Mouse (Mus musculus): ENCODE data around the gene Dynlt1b. TPM values are rescaled to one million over a fixed set of nuclear protein-coding genes. Genes with fewer than 3 reads are reported as not detected.
"Not testable (repeated sequence)": the region's sequence is repeated elsewhere in the genome, so short reads cannot be mapped to it uniquely, and the experiment has no call there.

Gene Dynlt1b
- polyA plus RNA-seq, 1 experiment = 226 TPM

DNA sequence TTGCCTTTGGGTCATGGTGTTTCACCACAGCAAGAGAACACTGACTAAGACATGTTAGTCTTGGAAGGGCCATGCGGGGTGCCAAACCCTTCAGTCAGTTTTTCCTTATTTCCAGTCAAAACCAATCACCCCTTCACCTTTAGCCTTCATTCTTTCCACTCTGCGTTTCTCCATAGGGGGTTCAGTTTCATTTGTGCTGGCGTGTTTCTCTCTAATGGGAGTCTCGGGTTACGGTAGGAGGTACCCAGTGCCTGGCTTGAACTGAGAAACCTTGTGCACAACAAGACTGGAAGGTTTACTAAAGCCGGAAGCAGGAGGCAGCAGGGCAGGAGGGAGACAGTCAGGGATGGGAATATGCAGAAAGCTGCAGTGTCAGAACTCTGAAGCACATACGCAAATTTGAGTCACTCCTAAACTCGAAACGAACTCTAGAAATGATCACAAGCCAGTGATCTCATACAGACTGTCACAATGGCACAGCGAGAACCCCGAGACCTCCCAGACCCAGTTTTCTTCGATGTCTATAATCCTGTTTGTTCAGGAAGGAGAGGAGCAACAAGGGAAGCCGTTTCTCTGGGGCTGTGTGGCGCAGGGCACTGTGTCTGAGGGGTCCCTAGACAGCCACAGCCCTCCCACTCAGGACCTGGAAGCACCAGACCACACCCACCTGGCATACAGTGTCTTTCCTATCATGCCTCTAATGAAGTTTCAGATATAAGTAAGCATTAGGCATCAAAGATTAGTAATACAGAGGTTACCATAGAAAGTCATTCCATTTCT is 8.2 kb upstream of the Dynlt1b start:
- not testable (repeated sequence) for H3K4me1 ChIP-seq (ENCODE audit: control insufficient read depth, insufficient read depth, low read length); H3K27ac ChIP-seq (ENCODE audit: insufficient read depth, low read length); H3K27me3 ChIP-seq (ENCODE audit: control insufficient read depth, insufficient read depth, low read length, poor library complexity, severe bottlenecking); H3K9me3 ChIP-seq (replicated peaks; ENCODE audit: control insufficient read depth, insufficient read depth, low read length, poor library complexity, severe bottlenecking); H3K4me3 ChIP-seq (ENCODE audit: low read depth, low read length); H3K36me3 ChIP-seq (ENCODE audit: control insufficient read depth, insufficient read depth, low read length, poor library complexity, severe bottlenecking); H3K9ac ChIP-seq (ENCODE audit: low read depth, poor library complexity, severe bottlenecking)

DNA sequence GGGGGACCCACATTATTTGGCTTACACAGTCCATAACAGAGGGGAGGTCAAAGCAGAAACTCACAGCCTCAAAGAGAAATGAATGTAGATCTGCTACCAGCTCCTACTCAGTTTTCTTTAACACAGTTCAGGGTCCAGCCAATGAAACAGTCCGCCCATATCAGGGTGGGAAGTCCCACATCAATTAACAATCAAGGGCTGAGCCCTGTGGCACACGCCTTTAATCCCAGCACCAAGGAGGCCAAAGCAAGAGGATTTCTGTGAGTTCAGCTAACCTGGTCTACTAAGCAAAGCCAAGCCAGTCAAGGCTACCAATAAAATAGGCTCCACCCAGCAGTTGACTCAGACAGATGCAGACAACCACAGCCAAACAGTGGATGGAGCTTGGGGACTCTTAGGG is 7.5 kb upstream of the Dynlt1b start:
- H3K9me3 ChIP-seq (replicated peaks; ENCODE audit: control insufficient read depth, insufficient read depth, low read length, poor library complexity, severe bottlenecking); H3K9ac ChIP-seq (ENCODE audit: low read depth, poor library complexity, severe bottlenecking); H3K36me3 ChIP-seq (ENCODE audit: control insufficient read depth, insufficient read depth, low read length, poor library complexity, severe bottlenecking); H3K4me3 ChIP-seq (ENCODE audit: low read depth, low read length); H3K27ac ChIP-seq (ENCODE audit: insufficient read depth, low read length); H3K4me1 ChIP-seq (ENCODE audit: control insufficient read depth, insufficient read depth, low read length); H3K27me3 ChIP-seq (ENCODE audit: control insufficient read depth, insufficient read depth, low read length, poor library complexity, severe bottlenecking): not testable (repeated sequence)

DNA sequence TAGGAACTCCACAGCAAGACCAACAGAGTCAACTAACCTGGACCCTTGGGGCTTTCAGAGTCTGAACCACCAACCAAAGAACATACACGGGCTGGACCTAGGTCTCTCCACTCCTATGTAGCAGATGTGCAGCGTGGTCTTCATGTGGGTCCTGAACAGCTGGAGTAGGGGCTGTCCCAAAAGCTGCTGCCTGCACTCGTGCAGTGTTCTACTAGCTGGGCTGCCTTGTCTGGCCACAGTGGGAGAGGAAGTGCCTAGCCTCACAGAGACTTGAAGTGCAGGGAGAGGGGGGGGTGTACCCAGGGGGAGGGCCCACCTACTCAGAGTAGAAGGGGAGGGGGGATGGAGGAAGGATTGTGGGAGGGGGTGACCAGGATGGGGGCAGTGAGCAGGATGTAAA is 7.1 kb upstream of the Dynlt1b start:
- H3K9me3 ChIP-seq (replicated peaks; ENCODE audit: control insufficient read depth, insufficient read depth, low read length, poor library complexity, severe bottlenecking); H3K9ac ChIP-seq (ENCODE audit: low read depth, poor library complexity, severe bottlenecking); H3K4me3 ChIP-seq (ENCODE audit: low read depth, low read length); H3K36me3 ChIP-seq (ENCODE audit: control insufficient read depth, insufficient read depth, low read length, poor library complexity, severe bottlenecking); H3K4me1 ChIP-seq (ENCODE audit: control insufficient read depth, insufficient read depth, low read length); H3K27ac ChIP-seq (ENCODE audit: insufficient read depth, low read length); H3K27me3 ChIP-seq (ENCODE audit: control insufficient read depth, insufficient read depth, low read length, poor library complexity, severe bottlenecking): not testable (repeated sequence)

DNA sequence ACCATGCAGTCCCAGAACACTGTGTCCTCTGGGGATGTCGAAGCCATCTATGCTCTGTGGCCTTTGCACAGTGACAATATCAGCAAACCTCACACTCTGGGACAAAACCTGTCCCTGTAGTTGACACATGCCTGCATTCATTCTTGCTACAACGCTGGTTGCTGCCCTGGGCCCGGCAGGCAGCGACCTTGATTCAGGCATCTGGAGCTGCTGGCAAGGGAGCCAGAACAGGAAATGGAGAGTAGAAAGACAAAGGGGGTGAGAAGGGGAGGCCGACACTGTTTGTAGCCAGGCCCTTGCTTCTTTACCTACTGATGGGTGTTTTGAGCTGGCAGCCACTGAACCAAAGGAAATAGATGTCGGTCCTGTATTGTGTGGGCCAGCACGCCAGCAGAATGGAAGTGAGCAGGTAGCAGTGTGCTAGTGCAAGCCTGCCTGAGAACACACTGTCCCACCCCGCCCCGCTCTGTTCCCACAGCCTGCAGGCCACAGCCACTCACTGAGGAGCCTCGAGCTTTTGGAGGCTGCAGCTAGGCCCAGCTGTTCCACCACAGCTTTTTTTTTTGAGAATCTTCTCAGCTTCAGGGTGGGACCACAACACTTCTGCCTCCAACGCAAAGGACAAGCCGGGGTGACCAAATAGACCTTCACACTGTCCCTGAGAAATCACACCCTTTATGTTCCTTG is 5.5 kb upstream of the Dynlt1b start:
- H3K9ac ChIP-seq (ENCODE audit: low read depth, poor library complexity, severe bottlenecking); H3K4me1 ChIP-seq (ENCODE audit: control insufficient read depth, insufficient read depth, low read length); H3K27me3 ChIP-seq (ENCODE audit: control insufficient read depth, insufficient read depth, low read length, poor library complexity, severe bottlenecking); H3K9me3 ChIP-seq (replicated peaks; ENCODE audit: control insufficient read depth, insufficient read depth, low read length, poor library complexity, severe bottlenecking); H3K4me3 ChIP-seq (ENCODE audit: low read depth, low read length); H3K36me3 ChIP-seq (ENCODE audit: control insufficient read depth, insufficient read depth, low read length, poor library complexity, severe bottlenecking); H3K27ac ChIP-seq (ENCODE audit: insufficient read depth, low read length): not testable (repeated sequence)

DNA sequence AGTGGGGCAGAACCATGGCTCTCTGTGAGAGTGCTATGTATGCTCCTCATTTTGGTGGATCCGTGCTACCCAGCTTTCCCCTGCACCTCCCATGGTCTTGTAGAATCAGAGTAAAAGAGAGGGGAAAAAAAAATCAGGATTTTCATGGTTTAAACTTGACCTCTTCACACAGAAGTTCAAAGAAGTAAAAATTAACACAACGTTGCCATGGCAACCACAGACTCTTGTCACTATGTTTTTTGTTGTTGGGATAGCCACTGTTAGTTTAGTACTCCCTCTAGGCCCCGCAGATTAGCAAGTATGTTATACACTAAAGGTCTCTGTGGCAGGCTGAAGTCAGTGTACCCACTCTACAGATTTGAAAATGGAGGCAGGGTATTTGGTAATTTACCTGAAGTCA is 4.6 kb upstream of the Dynlt1b start:
- H3K27me3 ChIP-seq (ENCODE audit: control insufficient read depth, insufficient read depth, low read length, poor library complexity, severe bottlenecking); H3K9ac ChIP-seq (ENCODE audit: low read depth, poor library complexity, severe bottlenecking); H3K9me3 ChIP-seq (replicated peaks; ENCODE audit: control insufficient read depth, insufficient read depth, low read length, poor library complexity, severe bottlenecking); H3K36me3 ChIP-seq (ENCODE audit: control insufficient read depth, insufficient read depth, low read length, poor library complexity, severe bottlenecking); H3K27ac ChIP-seq (ENCODE audit: insufficient read depth, low read length); H3K4me1 ChIP-seq (ENCODE audit: control insufficient read depth, insufficient read depth, low read length); H3K4me3 ChIP-seq (ENCODE audit: low read depth, low read length): not testable (repeated sequence)

DNA sequence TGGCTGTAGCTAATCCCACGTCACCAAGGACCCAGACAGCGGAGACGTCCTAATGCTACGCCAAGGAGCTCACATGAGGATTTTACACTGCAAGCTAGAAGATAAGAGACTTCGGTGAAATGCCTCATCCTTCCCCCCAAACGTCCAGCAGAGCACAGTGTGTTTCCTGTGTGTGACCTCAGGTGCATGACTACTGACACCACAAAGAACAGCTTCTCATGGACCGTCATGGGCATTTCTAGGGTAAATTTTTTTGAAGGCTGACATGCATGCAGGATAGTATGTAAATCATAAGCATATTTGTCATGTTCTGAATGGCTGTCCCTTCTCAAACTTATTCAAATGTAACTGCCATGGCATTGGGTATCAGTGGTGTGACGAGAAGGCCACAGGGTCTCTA is 3.0 kb upstream of the Dynlt1b start:
- H3K9me3 ChIP-seq (replicated peaks; ENCODE audit: control insufficient read depth, insufficient read depth, low read length, poor library complexity, severe bottlenecking); H3K27me3 ChIP-seq (ENCODE audit: control insufficient read depth, insufficient read depth, low read length, poor library complexity, severe bottlenecking); H3K4me1 ChIP-seq (ENCODE audit: control insufficient read depth, insufficient read depth, low read length); H3K36me3 ChIP-seq (ENCODE audit: control insufficient read depth, insufficient read depth, low read length, poor library complexity, severe bottlenecking); H3K9ac ChIP-seq (ENCODE audit: low read depth, poor library complexity, severe bottlenecking); H3K27ac ChIP-seq (ENCODE audit: insufficient read depth, low read length); H3K4me3 ChIP-seq (ENCODE audit: low read depth, low read length): not testable (repeated sequence)

DNA sequence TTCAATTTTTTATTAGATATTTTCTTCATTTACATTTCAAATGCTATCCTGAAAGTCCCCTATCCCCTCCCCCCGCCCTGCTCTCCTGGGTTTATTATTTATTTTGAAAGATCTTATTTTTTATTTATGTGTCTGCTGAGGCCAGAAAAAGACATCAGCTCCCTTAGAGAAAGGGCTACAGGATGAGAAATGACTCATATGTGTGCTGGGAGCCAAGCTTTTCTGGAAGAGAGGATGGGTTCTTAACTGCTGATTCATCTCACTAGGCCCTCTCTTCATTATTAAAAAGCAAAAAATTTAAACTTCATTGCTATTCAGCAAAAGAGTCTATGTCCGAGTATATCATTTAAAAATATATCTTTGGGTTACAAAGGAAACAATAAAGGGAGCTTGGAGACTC is 986 bp upstream of the Dynlt1b start:
- H3K4me1 ChIP-seq (ENCODE audit: control insufficient read depth, insufficient read depth, low read length); H3K27me3 ChIP-seq (ENCODE audit: control insufficient read depth, insufficient read depth, low read length, poor library complexity, severe bottlenecking); H3K9ac ChIP-seq (ENCODE audit: low read depth, poor library complexity, severe bottlenecking); H3K36me3 ChIP-seq (ENCODE audit: control insufficient read depth, insufficient read depth, low read length, poor library complexity, severe bottlenecking); H3K4me3 ChIP-seq (ENCODE audit: low read depth, low read length); H3K27ac ChIP-seq (ENCODE audit: insufficient read depth, low read length); H3K9me3 ChIP-seq (replicated peaks; ENCODE audit: control insufficient read depth, insufficient read depth, low read length, poor library complexity, severe bottlenecking): not testable (repeated sequence)

DNA sequence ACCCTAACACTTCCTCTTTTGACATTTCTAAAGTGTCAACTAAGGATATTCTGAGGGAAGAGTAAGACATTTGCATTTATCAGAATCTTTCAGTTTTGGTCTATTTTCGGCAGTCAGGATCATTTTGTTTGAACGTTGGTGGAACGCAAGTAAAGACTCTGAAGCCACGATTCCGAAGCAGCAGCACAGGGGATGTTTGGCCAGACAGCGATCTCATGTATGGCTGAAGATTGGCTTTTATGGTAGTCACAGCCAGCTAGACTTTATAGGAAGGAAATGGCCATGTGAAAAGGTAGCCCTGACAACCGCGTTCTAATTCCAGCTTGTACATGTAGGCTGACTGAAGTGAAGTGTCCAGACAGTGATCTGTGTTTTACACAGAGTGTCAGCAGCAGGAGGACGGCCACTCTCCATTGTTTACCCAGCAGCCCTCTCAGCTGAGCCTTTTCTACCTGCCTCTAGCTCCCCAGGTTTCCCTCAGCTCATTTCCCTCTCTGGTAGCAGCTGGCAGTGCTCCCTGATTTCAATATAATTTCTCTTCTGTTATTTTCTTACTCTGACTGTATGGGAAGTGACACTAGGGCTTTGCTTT is 594 bp downstream of the Dynlt1b start:
- H3K4me3 ChIP-seq (ENCODE audit: low read depth, low read length) = peak overlapping the region; percentile 58
- H3K4me1 ChIP-seq (ENCODE audit: control insufficient read depth, insufficient read depth, low read length); H3K9me3 ChIP-seq (replicated peaks; ENCODE audit: control insufficient read depth, insufficient read depth, low read length, poor library complexity, severe bottlenecking); H3K27ac ChIP-seq (ENCODE audit: insufficient read depth, low read length); H3K27me3 ChIP-seq (ENCODE audit: control insufficient read depth, insufficient read depth, low read length, poor library complexity, severe bottlenecking); H3K36me3 ChIP-seq (ENCODE audit: control insufficient read depth, insufficient read depth, low read length, poor library complexity, severe bottlenecking): not testable (repeated sequence)
- H3K9ac ChIP-seq (ENCODE audit: low read depth, poor library complexity, severe bottlenecking) = peak overlapping the region; percentile 62; the same call in 1 of the 2 replicates

DNA sequence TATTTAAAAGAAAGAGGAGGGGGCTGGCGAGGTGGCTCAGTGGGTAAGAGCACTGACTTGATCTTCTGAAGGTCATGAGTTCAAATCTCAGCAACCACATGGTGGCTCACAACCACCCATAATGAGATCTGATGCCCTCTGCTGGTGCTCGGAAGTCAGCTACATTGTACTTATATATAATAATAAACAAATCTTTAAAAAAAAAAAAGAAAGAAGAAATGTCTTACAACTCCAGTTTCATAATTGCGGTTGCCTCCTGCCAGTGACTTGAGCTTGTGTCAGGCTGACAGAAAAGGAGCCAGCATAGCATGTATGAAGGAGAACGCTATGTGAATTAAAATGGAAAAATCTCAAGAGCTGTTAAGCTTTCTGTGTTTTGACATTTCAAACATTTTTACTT is 2.5 kb downstream of the Dynlt1b start:
- H3K4me3 ChIP-seq (ENCODE audit: low read depth, low read length); H3K36me3 ChIP-seq (ENCODE audit: control insufficient read depth, insufficient read depth, low read length, poor library complexity, severe bottlenecking); H3K27ac ChIP-seq (ENCODE audit: insufficient read depth, low read length); H3K27me3 ChIP-seq (ENCODE audit: control insufficient read depth, insufficient read depth, low read length, poor library complexity, severe bottlenecking); H3K9ac ChIP-seq (ENCODE audit: low read depth, poor library complexity, severe bottlenecking); H3K4me1 ChIP-seq (ENCODE audit: control insufficient read depth, insufficient read depth, low read length); H3K9me3 ChIP-seq (replicated peaks; ENCODE audit: control insufficient read depth, insufficient read depth, low read length, poor library complexity, severe bottlenecking): not testable (repeated sequence)
